Mouse (Mus musculus) T-helper 2 cell (primary cell): ENCODE results near the gene Grin2d.
"Not testable (repeated sequence)": the region's sequence is repeated elsewhere in the genome, so short reads cannot be mapped to it uniquely, and the experiment has no call there.

Experiments
- in situ Hi-C: fragments of 300-600 bp; cut with MboI, MseI; formaldehyde crosslinking; loops from one replicate; pipeline ENCODE4 v1.15.1; 2025; ENCODE audit warnings: high pct_unique_total_duplicates

Gene Grin2d

DNA sequence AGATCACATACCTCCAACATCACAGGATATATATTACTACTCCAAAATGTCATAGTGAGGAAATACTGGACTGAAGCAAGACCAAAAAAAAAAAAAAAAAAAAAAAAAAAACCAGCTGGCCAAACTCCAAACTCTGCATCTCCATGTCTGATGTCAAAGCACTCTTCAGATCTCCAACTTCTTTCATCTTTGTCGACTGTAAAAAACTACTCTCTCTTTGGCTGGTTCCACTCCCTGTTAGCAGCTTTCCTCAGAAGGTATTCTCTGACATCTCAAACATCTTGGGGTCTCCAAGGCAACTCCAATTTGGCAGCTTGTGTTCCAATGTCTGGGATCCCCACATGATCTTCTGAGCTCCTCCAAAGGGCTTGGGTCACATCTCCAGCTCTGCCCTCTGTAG lies at the start of gene Grin2d:
TSS of gene Grin2d (minus strand) at position 101 of the 400 bp plus-strand sequence.
- in situ Hi-C loops: not testable (repeated sequence)

DNA sequence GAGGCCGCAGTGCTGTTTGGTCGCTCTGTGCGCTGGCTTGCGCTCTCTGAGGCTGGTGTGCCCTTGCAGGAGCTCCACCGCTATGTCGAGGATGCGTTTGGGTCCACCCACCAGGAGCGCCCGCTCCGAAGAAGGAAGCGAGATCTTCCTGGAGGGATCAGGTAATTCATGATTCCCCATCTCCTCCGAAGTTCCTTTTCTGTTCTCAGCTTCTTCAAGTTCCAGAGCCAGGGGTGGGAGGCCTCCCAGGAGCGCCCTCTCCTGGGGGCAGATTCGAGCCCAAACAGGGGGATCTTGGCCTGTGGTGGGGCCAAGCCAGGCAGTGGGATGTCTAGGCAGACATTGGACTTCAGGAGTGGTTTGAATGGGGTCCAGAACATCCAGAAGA lies 46.2 kb upstream of the Grin2d start:
- in situ Hi-C loops: loop anchor here (5.0 kb wide), 2 partner anchors 122 to 182 kb away; no protein-coding TSS in a partner anchor

GRCm38 (mm10) chr7:45923762-45924428 lies 45.7 kb upstream of the Grin2d start, which contains the start of gene Ccdc114:
Gene Ccdc114, plus strand, starts transcription at chr7:45924072.
- in situ Hi-C loops: loop anchor here (5.0 kb wide), 2 partner anchors 122 to 182 kb away; no protein-coding TSS in a partner anchor

DNA sequence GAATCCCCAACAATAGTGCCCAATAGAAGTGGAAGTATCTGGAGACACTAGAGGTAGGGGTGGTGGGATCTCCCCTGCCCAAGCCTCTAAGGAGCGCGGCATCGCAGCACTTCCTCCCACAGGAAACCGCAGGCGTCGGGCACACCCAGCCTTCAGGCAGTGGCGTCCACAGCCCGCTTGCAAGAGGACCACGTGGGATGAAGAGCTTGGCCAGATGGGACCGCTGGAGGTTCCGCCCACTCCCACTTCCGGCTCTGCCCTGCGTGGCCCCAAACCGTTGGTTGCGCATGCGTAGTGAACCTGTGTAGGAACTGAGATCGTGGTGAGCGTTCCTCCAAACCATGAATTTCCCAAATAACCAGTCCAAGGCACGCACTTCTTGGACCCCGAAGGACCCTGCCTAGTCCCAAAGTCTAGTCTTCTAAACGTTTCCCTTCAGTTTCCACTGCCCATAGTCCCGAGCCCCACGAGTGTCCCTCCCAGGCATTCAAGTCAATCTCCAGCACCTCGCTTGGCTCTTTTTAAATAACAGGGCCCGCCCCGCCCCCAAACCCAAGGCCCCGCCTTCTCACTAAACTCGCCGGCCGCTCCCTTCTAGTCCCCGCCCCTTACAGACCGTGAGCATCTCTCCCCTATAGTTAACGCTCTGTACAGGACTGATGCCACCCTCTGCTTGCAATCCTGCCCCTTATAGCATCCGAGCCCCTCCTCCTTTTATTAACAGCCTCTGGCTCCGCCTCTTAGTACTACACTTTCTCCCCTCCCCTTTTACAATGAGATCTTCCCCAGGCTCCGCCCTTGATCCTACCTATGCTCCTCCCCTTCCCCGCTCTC lies 45.0 kb upstream of the Grin2d start:
- in situ Hi-C loops: loop anchor here (5.0 kb wide), 2 partner anchors 121 to 181 kb away; no protein-coding TSS in a partner anchor

- in situ Hi-C loops: loop anchor here (5.0 kb wide), 2 partner anchors 120 to 180 kb away; no protein-coding TSS in a partner anchor
These were observed 43.9 kb upstream of the Grin2d start for GRCm38 (mm10) chr7:45921950-45922600.

DNA sequence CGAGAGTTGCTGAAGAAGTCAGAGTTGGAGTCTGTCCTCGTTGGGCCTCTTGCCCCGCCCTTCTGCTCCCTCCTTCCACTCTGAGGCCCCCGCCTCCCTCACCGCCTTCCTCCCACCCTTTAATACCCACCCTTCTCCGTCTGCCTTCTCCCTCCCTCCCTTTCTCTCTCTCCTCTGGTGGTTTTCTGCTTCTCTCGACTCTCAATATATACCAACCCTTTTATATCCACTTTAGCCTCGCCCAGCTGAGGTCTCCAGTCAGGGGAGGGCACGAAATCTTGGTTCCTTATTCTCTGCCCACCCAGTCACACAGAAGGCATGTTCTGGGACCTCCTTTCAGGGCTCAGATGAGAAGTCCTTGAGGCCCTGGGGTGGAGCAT lies 43.1 kb upstream of the Grin2d start, which contains the start of gene Emp3:
TSS of gene Emp3 (minus strand) at position 163 of the 380 bp plus-strand sequence.
- in situ Hi-C loops: loop anchor here (5.0 kb wide), 2 partner anchors 119 to 179 kb away; no protein-coding TSS in a partner anchor

- in situ Hi-C loops: loop anchor here (5.0 kb wide), 2 partner anchors 118 to 178 kb away; no protein-coding TSS in a partner anchor
These were observed 42.5 kb upstream of the Grin2d start for GRCm38 (mm10) chr7:45920583-45921241.

DNA sequence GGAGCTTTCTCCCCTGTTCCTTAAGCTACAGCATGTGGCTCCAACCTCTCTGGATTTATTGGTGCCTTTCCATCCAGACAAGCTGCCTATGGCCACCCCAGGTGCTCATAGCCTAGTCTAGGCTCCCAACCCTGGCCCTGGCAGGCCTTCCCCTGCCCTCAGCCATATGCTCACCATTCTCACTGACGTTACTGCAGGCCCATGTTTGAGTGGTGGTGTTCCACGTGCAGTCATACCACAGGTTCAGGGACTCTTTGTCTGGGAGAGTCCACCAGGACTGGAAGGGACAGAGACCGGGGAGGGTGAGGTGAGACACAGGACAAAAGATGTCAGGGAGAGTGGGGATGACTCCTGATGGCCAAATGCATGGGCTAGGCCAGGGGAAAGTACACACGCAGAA lies 41.6 kb upstream of the Grin2d start:
- in situ Hi-C loops: loop anchor here (5.0 kb wide), 2 partner anchors 117 to 177 kb away; no protein-coding TSS in a partner anchor

DNA sequence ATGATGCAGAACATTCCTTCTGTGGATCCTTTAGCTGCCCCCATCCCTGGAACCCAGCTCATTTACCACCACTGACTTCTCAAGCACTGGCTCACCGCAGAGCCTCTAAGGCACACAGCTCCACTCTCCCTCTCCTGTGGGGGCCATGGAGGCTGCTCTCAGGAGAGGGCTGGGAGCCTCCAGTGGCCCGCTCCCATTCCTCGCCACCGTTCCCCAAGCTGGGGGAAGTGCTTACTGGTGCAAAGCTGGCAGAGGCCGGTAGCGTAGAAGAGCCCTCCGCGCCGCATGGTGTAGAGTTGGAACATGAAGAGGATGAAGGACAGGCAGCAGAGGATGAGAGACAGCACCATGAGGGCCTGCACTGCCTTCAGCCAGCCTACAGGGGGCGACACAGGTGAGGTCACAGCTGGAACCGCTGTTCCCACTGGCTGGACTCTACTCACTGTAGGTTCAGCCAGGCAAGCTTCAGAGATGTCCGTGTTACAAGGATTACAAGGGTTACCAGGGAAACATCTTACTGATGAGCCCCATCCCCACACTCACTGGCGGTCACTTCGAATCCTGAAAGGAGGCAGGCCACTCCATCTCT lies 41.0 kb upstream of the Grin2d start:
- in situ Hi-C loops: no loop called here

DNA sequence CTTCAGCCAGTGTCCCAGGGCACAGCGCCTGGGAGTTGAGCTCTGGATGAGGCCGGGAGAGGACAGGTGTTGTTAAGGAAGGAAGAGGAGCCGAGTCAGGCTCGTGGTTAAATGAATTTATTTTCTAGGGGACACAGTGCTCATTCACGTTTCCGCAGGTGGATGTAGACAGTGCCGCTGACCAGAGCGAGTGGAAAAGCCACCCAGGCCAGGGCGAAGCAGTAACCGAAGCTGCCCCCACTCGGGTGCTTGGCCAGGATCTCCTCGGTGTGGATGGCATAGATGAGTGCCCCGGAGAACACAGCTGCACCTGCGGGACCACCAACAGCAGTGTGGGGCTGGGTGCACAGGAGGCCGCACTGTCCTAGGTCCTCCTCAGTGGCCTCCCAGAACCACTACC lies 39.7 kb upstream of the Grin2d start:
- in situ Hi-C loops: no loop called here

DNA sequence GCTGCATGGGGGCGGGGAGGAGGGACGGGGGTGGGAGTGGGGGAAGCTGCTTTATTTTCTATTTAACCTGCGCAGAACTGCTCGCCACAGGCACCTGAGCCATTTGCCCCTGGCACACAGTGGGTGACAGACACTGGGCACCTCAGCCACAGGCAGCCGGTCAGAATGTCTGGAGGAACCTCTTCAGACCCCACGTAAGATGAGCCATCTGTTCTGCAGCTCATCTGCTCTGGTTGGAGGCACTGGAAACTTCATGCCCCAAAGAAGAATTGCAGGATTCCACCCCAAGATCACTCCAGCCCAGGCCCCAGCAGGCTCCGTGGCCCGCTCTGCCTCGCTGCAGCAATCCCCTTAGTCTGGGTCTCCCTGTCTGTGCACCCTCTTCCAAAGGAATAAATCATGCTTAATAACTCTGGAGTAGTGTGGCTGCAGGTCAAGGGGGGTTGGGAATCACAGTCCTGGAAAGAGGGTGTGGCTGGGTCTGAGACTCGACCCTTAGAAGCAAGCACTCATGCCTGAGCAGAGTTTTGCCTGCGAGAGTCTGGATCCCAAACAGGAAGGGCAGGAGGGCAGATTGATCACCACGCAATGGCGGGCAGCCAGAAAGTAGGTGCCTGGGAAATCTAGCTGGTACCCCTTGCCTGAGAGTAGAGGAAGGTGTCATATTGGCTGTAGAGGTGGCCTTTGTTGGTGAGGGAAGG lies 39.0 kb upstream of the Grin2d start:
- in situ Hi-C loops: no loop called here

DNA sequence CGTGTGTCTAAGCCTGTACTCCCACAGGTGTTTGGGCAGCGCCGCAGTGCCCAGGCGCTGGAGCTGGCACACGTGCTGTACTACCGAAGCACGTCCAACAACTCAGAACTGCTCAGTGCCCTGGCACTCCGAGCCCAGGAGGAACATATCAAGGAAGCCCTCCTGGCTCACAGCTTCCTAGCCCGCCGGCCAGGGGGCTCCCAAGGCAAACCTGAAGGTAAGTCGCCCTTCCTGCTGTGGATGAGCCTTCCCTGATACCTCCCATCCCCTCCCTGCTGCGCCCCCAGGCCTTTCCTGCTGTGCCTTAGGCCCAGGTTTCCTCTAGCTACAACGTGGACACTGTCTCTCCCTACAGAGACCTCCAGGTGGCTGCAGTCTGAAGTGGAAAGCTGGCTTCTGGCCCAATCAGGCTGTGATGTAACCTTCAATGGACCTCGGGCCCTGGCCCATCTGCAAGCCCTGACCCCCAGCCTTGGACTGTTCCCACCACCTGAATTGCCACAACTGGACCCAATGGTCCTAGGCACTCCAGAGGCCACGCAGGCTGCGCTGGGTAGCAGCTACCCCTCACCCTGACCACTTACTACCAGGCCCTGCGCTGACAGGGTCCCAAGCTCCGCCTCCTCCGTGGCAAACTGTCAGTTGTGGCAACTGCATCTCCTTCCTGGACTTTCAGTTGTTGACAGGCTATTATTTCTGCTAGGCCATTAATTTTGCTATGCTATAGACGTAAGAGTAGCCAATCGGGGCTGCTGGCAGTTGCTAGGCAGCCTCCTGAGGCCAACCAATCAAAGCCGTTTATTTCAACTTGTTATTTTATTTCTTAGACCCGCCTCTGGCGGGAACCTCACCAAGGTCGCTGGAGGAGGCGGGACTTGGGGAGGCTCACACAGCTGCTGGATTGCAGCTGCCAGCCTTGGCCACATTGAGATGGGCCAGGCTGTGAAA lies 38.2 kb upstream of the Grin2d start:
- in situ Hi-C loops: no loop called here

GRCm38 (mm10) chr7:45915011-45915410 lies 36.8 kb upstream of the Grin2d start:
- in situ Hi-C loops: no loop called here

DNA sequence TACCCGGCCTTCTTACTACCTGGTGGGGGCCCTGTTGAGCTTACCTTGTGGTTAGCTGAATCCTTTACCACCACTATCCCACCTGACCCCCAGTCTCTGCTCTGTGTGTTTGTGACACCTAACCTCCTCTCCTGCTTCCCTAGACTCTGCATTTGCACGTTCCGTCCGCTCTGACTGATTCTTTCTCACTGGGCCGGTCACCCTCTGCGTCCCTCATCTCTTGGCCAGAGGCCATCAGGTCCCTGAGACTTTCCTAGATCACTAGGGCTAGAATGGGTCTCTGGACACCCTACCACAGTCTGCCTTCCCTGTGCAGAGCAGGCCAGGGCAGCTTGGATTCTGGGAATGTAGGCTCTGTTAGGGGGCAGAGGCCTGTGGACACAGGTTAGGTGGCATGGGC lies 35.9 kb upstream of the Grin2d start:
- in situ Hi-C loops: no loop called here

- in situ Hi-C loops: no loop called here
These were observed 31.0 kb upstream of the Grin2d start for GRCm38 (mm10) chr7:45909145-45909544.

DNA sequence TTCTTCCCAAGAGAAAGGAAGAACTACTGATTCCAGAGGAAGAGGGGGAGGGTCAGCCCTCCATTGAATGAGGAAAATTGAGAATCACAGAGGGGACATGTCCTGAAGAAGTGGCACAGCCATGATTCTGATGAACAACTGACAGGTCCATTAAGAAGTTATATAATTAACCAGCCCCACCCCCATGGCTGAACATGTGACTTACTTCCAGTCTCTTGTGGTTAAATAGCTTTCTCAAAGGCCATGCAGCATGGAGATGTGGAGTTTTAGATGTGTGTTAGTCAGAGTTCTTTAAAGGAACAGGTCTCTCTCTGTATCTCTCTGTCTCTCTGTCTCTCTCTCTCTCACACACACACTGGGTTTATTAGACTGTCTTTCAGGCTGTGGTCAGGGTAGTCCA lies 30.2 kb upstream of the Grin2d start:
- in situ Hi-C loops: no loop called here

- in situ Hi-C loops: no loop called here
These were observed 28.4 kb upstream of the Grin2d start for GRCm38 (mm10) chr7:45906622-45907021.

DNA sequence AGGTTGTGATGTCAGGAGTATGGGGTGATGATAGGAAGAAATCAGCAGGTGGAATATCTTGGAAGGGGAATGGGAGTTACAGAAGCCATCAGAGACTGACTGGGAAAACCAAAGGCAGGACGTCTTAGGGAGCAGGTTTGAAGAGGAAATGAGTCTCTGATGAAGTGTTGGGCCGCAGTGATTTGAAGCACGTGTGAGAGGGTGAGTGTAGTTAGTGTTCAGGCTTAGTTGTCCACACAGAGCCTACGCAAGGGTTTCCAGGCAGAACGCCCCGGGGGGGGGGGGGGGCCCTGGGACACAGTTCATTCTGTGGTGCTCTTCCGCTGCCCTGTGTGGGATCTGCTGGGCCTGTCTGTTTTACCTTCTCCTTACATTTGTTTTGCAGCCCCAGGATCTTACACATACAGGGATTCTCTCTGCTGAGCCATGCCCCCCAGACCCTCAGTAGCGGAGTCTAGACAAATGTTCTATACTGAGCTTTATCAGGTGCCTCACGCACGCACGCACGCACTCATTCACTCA lies 24.4 kb upstream of the Grin2d start:
- in situ Hi-C loops: no loop called here

DNA sequence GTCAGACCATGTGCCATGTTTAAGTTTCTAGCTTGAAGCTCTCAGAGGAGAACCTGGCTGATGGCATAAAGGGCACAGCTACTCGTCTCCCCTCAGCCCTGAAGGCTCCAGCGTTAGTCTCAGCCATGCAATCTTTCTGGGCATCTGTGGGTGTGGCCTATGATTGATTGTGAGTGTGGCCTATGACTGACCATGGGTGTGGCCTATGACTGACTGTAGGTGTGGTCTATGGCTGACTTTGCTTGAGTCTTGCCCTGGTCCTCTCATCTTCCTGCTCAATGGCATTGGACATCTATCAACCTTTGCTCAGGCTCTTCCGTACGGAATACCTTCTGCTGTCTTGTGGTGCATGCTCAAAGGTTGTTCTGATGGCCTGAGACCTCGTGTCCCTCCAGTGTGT lies 23.4 kb upstream of the Grin2d start:
- in situ Hi-C loops: no loop called here
